Mouse (Mus musculus): ENCODE data around the gene Ifnar2. TPM values are rescaled to one million over a fixed set of nuclear protein-coding genes. Genes with fewer than 3 reads are reported as not detected.
"Not testable (repeated sequence)": the region's sequence is repeated elsewhere in the genome, so short reads cannot be mapped to it uniquely, and the experiment has no call there.

The Ifnar2 gene
- polyA plus RNA-seq, 1 experiment from 2014 or later = 41.6 TPM

GRCm38 (mm10) chr16:91438599-91438998 is 66.0 kb downstream of the Ifnar2 start:
- H3K4me2 ChIP-seq (replicated peaks); H3K36me3 ChIP-seq; H3K9ac ChIP-seq (replicated peaks); ATAC-seq (replicated peaks); H3K9me3 ChIP-seq; H3K27me3 ChIP-seq; H3K4me3 ChIP-seq; H3K27ac ChIP-seq (replicated peaks); H3K4me1 ChIP-seq: not testable (repeated sequence)
- 91% methylated on average over 1 of the region's 1 CpGs for WGBS

GRCm38 (mm10) chr16:91441366-91441765 is 68.8 kb downstream of the Ifnar2 start:
- no peak for ATAC-seq (replicated peaks)

GRCm38 (mm10) chr16:91441811-91442240 is 69.2 kb downstream of the Ifnar2 start:
- Histone ChIP-seq H3K36me3 (no peaks in the 10 kb centered on the region), H3K27ac (replicated peaks) (no peak overlapping the region), H3K9ac (replicated peaks) (no peak overlapping the region), H3K4me2 (replicated peaks) (no peak overlapping the region), H3K27me3 (no peaks in the 10 kb centered on the region), H3K4me3 (no peak overlapping the region), H3K9me3 (no peaks in the 10 kb centered on the region), H3K4me1 (no peaks in the 10 kb centered on the region)
- ATAC-seq (replicated peaks) = no peak
- 84% methylated on average over 7 of the region's 7 CpGs for WGBS

More at GRCm38 (mm10) chr16:91441366-91441765, 68.8 kb downstream of the Ifnar2 start:
- Histone ChIP-seq H3K27ac (replicated peaks) (no peak overlapping the region), H3K9ac (replicated peaks) (no peak overlapping the region), H3K9me3 (no peaks in the 10 kb centered on the region), H3K4me2 (replicated peaks) (no peak overlapping the region), H3K36me3 (no peaks in the 10 kb centered on the region), H3K4me1 (no peaks in the 10 kb centered on the region), H3K4me3 (no peak overlapping the region), H3K27me3 (no peaks in the 10 kb centered on the region)
- 73% methylated on average over 7 of the region's 7 CpGs for WGBS

GRCm38 (mm10) chr16:91442446-91442845 is 69.9 kb downstream of the Ifnar2 start:
- no peak overlapping the region for H3K9ac ChIP-seq (replicated peaks)
- H3K36me3 ChIP-seq = no peaks in the 10 kb centered on the region
- WGBS = 58% methylated on average over 4 of the region's 4 CpGs
- ATAC-seq (replicated peaks) = no peak
- no peaks in the 10 kb centered on the region for H3K4me1 ChIP-seq
- no peaks in the 10 kb centered on the region for H3K9me3 ChIP-seq
- no peaks in the 10 kb centered on the region for H3K27me3 ChIP-seq
- no peak overlapping the region for H3K4me2 ChIP-seq (replicated peaks)
- H3K27ac ChIP-seq (replicated peaks) = no peak overlapping the region
- H3K4me3 ChIP-seq = no peak overlapping the region

GRCm38 (mm10) chr16:91443211-91443611 is 70.6 kb downstream of the Ifnar2 start:
- no peaks in the 10 kb centered on the region for H3K27me3 ChIP-seq
- H3K36me3 ChIP-seq = no peaks in the 10 kb centered on the region
- no peak overlapping the region for H3K4me3 ChIP-seq
- no peak overlapping the region for H3K4me2 ChIP-seq (replicated peaks)
- H3K9me3 ChIP-seq = no peaks in the 10 kb centered on the region
- H3K27ac ChIP-seq (replicated peaks) = no peak overlapping the region
- H3K4me1 ChIP-seq = no peaks in the 10 kb centered on the region
- no peak for ATAC-seq (replicated peaks)
- no peak overlapping the region for H3K9ac ChIP-seq (replicated peaks)
- 83% methylated on average over 8 of the region's 8 CpGs for WGBS

- no peak overlapping the region for H3K9ac ChIP-seq (replicated peaks)
- no peak overlapping the region for H3K4me3 ChIP-seq
- no peaks in the 10 kb centered on the region for H3K36me3 ChIP-seq
- WGBS = 88% methylated on average over 4 of the region's 4 CpGs
- H3K4me1 ChIP-seq = no peaks in the 10 kb centered on the region
- no peak overlapping the region for H3K4me2 ChIP-seq (replicated peaks)
- H3K9me3 ChIP-seq = no peaks in the 10 kb centered on the region
- no peak for ATAC-seq (replicated peaks)
- no peak overlapping the region for H3K27ac ChIP-seq (replicated peaks)
- H3K27me3 ChIP-seq = no peaks in the 10 kb centered on the region
Measured at GRCm38 (mm10) chr16:91444847-91445246, 72.3 kb downstream of the Ifnar2 start.

- no peaks in the 10 kb centered on the region for H3K36me3 ChIP-seq
- no peak overlapping the region for H3K9ac ChIP-seq (replicated peaks)
- H3K4me1 ChIP-seq = no peaks in the 10 kb centered on the region
- H3K27me3 ChIP-seq = no peaks in the 10 kb centered on the region
- no peak overlapping the region for H3K27ac ChIP-seq (replicated peaks)
- WGBS = 90% methylated on average over 5 of the region's 5 CpGs
- H3K4me3 ChIP-seq = no peak overlapping the region
- H3K9me3 ChIP-seq = no peaks in the 10 kb centered on the region
- no peak for ATAC-seq (replicated peaks)
- no peak overlapping the region for H3K4me2 ChIP-seq (replicated peaks)
Measured at GRCm38 (mm10) chr16:91445566-91445965, 73.0 kb downstream of the Ifnar2 start.

GRCm38 (mm10) chr16:91446778-91447511 is 74.4 kb downstream of the Ifnar2 start:
- Histone ChIP-seq H3K27me3 (no peaks in the 10 kb centered on the region), H3K4me2 (replicated peaks) (no peak overlapping the region), H3K4me1 (no peaks in the 10 kb centered on the region), H3K9ac (replicated peaks) (no peak overlapping the region), H3K27ac (replicated peaks) (no peak overlapping the region), H3K9me3 (no peaks in the 10 kb centered on the region), H3K4me3 (no peak overlapping the region), H3K36me3 (no peaks in the 10 kb centered on the region)
- no peak for ATAC-seq (replicated peaks)
- WGBS = 69% methylated on average over 8 of the region's 8 CpGs

- Histone ChIP-seq H3K9me3 (no peaks in the 10 kb centered on the region), H3K4me3 (no peak overlapping the region), H3K9ac (replicated peaks) (no peak overlapping the region), H3K4me1 (no peaks in the 10 kb centered on the region), H3K4me2 (replicated peaks) (no peak overlapping the region), H3K27me3 (no peaks in the 10 kb centered on the region), H3K36me3 (no peaks in the 10 kb centered on the region), H3K27ac (replicated peaks) (no peak overlapping the region)
- ATAC-seq (replicated peaks) = no peak
- 85% methylated on average over 6 of the region's 6 CpGs for WGBS
Measured at GRCm38 (mm10) chr16:91447512-91447900, 74.9 kb downstream of the Ifnar2 start.

GRCm38 (mm10) chr16:91448088-91448487 is 75.5 kb downstream of the Ifnar2 start:
- Histone ChIP-seq H3K36me3 (no peaks in the 10 kb centered on the region), H3K27me3 (no peaks in the 10 kb centered on the region), H3K4me3 (no peak overlapping the region), H3K27ac (replicated peaks) (no peak overlapping the region), H3K4me1 (no peaks in the 10 kb centered on the region), H3K9ac (replicated peaks) (no peak overlapping the region), H3K9me3 (no peaks in the 10 kb centered on the region), H3K4me2 (replicated peaks) (no peak overlapping the region)
- WGBS = 96% methylated on average over 5 of the region's 5 CpGs
- ATAC-seq (replicated peaks) = no peak

- WGBS = 85% methylated on average over 7 of the region's 7 CpGs
- H3K36me3 ChIP-seq = no peaks in the 10 kb centered on the region
- no peak for ATAC-seq (replicated peaks)
Measured at GRCm38 (mm10) chr16:91448895-91449294, 76.3 kb downstream of the Ifnar2 start.

GRCm38 (mm10) chr16:91450137-91451064 is 77.8 kb downstream of the Ifnar2 start:
- Histone ChIP-seq H3K9ac (replicated peaks) (no peak overlapping the region), H3K4me1 (no peaks in the 10 kb centered on the region), H3K27ac (replicated peaks) (no peak overlapping the region), H3K4me2 (replicated peaks) (no peak overlapping the region), H3K4me3 (no peak overlapping the region), H3K27me3 (no peaks in the 10 kb centered on the region), H3K36me3 (no peaks in the 10 kb centered on the region), H3K9me3 (no peaks in the 10 kb centered on the region)
- WGBS = 84% methylated on average over 12 of the region's 12 CpGs
- no peak for ATAC-seq (replicated peaks)

More at GRCm38 (mm10) chr16:91448895-91449294, 76.3 kb downstream of the Ifnar2 start:
- Histone ChIP-seq H3K4me3 (no peak overlapping the region), H3K9me3 (no peaks in the 10 kb centered on the region), H3K9ac (replicated peaks) (no peak overlapping the region), H3K27ac (replicated peaks) (no peak overlapping the region), H3K4me1 (no peaks in the 10 kb centered on the region), H3K27me3 (no peaks in the 10 kb centered on the region), H3K4me2 (replicated peaks) (no peak overlapping the region)
